Mouse (Mus musculus): ENCODE results near the gene Btn1a1. TPM values are rescaled to one million over a fixed set of nuclear protein-coding genes. Genes with fewer than 3 reads are reported as not detected.
A peak's percentile ranks its signal among the peaks of the same experiment; 100 is the strongest.

The Btn1a1 gene
- polyA plus RNA-seq, 1 experiment from 2014 or later: 0.09 TPM

GRCm38 (mm10) chr13:23433206-23433605 is 32.5 kb downstream of the Btn1a1 start:
- Histone ChIP-seq H3K36me3 (ENCODE audit: control insufficient read depth, insufficient read depth, low read length) (no peaks in the 10 kb centered on the region), H3K4me1 (ENCODE audit: control insufficient read depth, insufficient read depth, low read length) (0 out of 2 replicates have a peak, but pooled peaks cover 10% of the 10 kb centered on the region), H3K9me3 (ENCODE audit: control insufficient read depth, low read length) (no peaks in the 10 kb centered on the region), H3K27ac (replicated peaks; ENCODE audit: low read depth, low read length) (no peak overlapping the region), H3K27me3 (ENCODE audit: control insufficient read depth, insufficient read depth, low read length) (no peaks in the 10 kb centered on the region), H3K4me2 (ENCODE audit: low read length) (peak overlapping the region; percentile 50), H3K4me3 (replicated peaks; ENCODE audit: low read depth, low read length) (peak overlapping the region; percentile 53), H3K9ac (replicated peaks; ENCODE audit: low read length) (no peak overlapping the region)
- DNase-seq: no peak
- no peak for ATAC-seq (ENCODE audit: low FRiP score, low TSS enrichment)
- 12% methylated on average over 5 of the region's 5 CpGs for WGBS

- Histone ChIP-seq H3K4me3 (replicated peaks; ENCODE audit: low read depth, low read length) (peak overlapping the region; percentile 53), H3K27ac (replicated peaks; ENCODE audit: low read depth, low read length) (0 out of 2 replicates have a peak overlapping the region, but pooled peaks have one; percentile 15), H3K4me1 (ENCODE audit: control insufficient read depth, insufficient read depth, low read length) (0 out of 2 replicates have a peak, but pooled peaks cover 10% of the 10 kb centered on the region), H3K36me3 (ENCODE audit: control insufficient read depth, insufficient read depth, low read length) (no peaks in the 10 kb centered on the region), H3K4me2 (ENCODE audit: low read length) (peak overlapping the region; percentile 50), H3K9ac (replicated peaks; ENCODE audit: low read length) (no peak overlapping the region), H3K9me3 (ENCODE audit: control insufficient read depth, low read length) (no peaks in the 10 kb centered on the region), H3K27me3 (ENCODE audit: control insufficient read depth, insufficient read depth, low read length) (no peaks in the 10 kb centered on the region)
- under 1% methylated on average over 28 of the region's 28 CpGs for whole genome bisulfite sequencing
- ATAC-seq (ENCODE audit: low FRiP score, low TSS enrichment) (peak; percentile 91), DNase-seq (peak; percentile 97)
These were observed 33.0 kb downstream of the Btn1a1 start for GRCm38 (mm10) chr13:23432562-23433201.

GRCm38 (mm10) chr13:23431351-23431771 is 34.3 kb downstream of the Btn1a1 start:
- Histone ChIP-seq H3K4me2 (ENCODE audit: low read length) (peak overlapping the region; percentile 50), H3K36me3 (ENCODE audit: control insufficient read depth, insufficient read depth, low read length) (no peaks in the 10 kb centered on the region), H3K9ac (replicated peaks; ENCODE audit: low read length) (peak overlapping the region; percentile 53; the same call in 1 of the 2 replicates), H3K9me3 (ENCODE audit: control insufficient read depth, low read length) (no peaks in the 10 kb centered on the region), H3K4me3 (replicated peaks; ENCODE audit: low read depth, low read length) (peak overlapping the region; percentile 53), H3K27ac (replicated peaks; ENCODE audit: low read depth, low read length) (peak overlapping the region; percentile 77), H3K4me1 (ENCODE audit: control insufficient read depth, insufficient read depth, low read length) (0 out of 2 replicates have a peak, but pooled peaks cover 10% of the 10 kb centered on the region), H3K27me3 (ENCODE audit: control insufficient read depth, insufficient read depth, low read length) (no peaks in the 10 kb centered on the region)
- DNase-seq (peak; percentile 91), ATAC-seq (ENCODE audit: low FRiP score, low TSS enrichment) (peak; percentile 77)
- under 1% methylated on average over 15 of the region's 15 CpGs for whole genome bisulfite sequencing

GRCm38 (mm10) chr13:23430734-23431133 is 35.0 kb downstream of the Btn1a1 start:
- peak overlapping the region; percentile 77 for H3K27ac ChIP-seq (replicated peaks; ENCODE audit: low read depth, low read length)
- H3K4me3 ChIP-seq (replicated peaks; ENCODE audit: low read depth, low read length): peak overlapping the region; percentile 53
- H3K9ac ChIP-seq (replicated peaks; ENCODE audit: low read length): peak overlapping the region; percentile 53
- ATAC-seq (ENCODE audit: low FRiP score, low TSS enrichment): peak; percentile 69
- peak; percentile 87 for DNase-seq
- H3K4me1 ChIP-seq (ENCODE audit: control insufficient read depth, insufficient read depth, low read length): 0 out of 2 replicates have a peak, but pooled peaks cover 10% of the 10 kb centered on the region
- no peaks in the 10 kb centered on the region for H3K27me3 ChIP-seq (ENCODE audit: control insufficient read depth, insufficient read depth, low read length)
- no peaks in the 10 kb centered on the region for H3K36me3 ChIP-seq (ENCODE audit: control insufficient read depth, insufficient read depth, low read length)
- peak overlapping the region; percentile 50 for H3K4me2 ChIP-seq (ENCODE audit: low read length)
- H3K9me3 ChIP-seq (ENCODE audit: control insufficient read depth, low read length): no peaks in the 10 kb centered on the region
- 0% methylated on average over 17 of the region's 17 CpGs for WGBS

GRCm38 (mm10) chr13:23429771-23430380 is 35.8 kb downstream of the Btn1a1 start:
- Histone ChIP-seq H3K9me3 (ENCODE audit: control insufficient read depth, low read length) (no peaks in the 10 kb centered on the region), H3K4me1 (ENCODE audit: control insufficient read depth, insufficient read depth, low read length) (0 out of 2 replicates have a peak, but pooled peaks cover 10% of the 10 kb centered on the region), H3K4me2 (ENCODE audit: low read length) (peak overlapping the region; percentile 50), H3K4me3 (replicated peaks; ENCODE audit: low read depth, low read length) (peak overlapping the region; percentile 53), H3K9ac (replicated peaks; ENCODE audit: low read length) (peak overlapping the region; percentile 53), H3K27ac (replicated peaks; ENCODE audit: low read depth, low read length) (no peak overlapping the region), H3K36me3 (ENCODE audit: control insufficient read depth, insufficient read depth, low read length) (no peaks in the 10 kb centered on the region), H3K27me3 (ENCODE audit: control insufficient read depth, insufficient read depth, low read length) (no peaks in the 10 kb centered on the region)
- ATAC-seq (ENCODE audit: low FRiP score, low TSS enrichment): no peak
- WGBS: 44% methylated on average over 10 of the region's 10 CpGs
- no peak for DNase-seq

- Histone ChIP-seq H3K27ac (replicated peaks; ENCODE audit: low read depth, low read length) (no peak overlapping the region), H3K9me3 (ENCODE audit: control insufficient read depth, low read length) (no peaks in the 10 kb centered on the region), H3K36me3 (ENCODE audit: control insufficient read depth, insufficient read depth, low read length) (no peaks in the 10 kb centered on the region), H3K4me3 (replicated peaks; ENCODE audit: low read depth, low read length) (no peak overlapping the region), H3K9ac (replicated peaks; ENCODE audit: low read length) (no peak overlapping the region), H3K4me2 (ENCODE audit: low read length) (no peak overlapping the region), H3K4me1 (ENCODE audit: control insufficient read depth, insufficient read depth, low read length) (peaks cover 10% of the 10 kb centered on the region; the same call in 1 of the 2 replicates), H3K27me3 (ENCODE audit: control insufficient read depth, insufficient read depth, low read length) (no peaks in the 10 kb centered on the region)
- 59% methylated on average over 16 of the region's 16 CpGs for WGBS
- ATAC-seq (ENCODE audit: low FRiP score, low TSS enrichment): no peak
- no peak for DNase-seq
These were observed 37.3 kb downstream of the Btn1a1 start for GRCm38 (mm10) chr13:23428166-23428993.

GRCm38 (mm10) chr13:23427401-23427910 is 38.2 kb downstream of the Btn1a1 start:
- H3K4me1 ChIP-seq (ENCODE audit: control insufficient read depth, insufficient read depth, low read length): peaks cover 16% of the 10 kb centered on the region
- DNase-seq: no peak
- no peak overlapping the region for H3K4me3 ChIP-seq (replicated peaks; ENCODE audit: low read depth, low read length)
- H3K4me2 ChIP-seq (ENCODE audit: low read length): no peak overlapping the region
- no peaks in the 10 kb centered on the region for H3K36me3 ChIP-seq (ENCODE audit: control insufficient read depth, insufficient read depth, low read length)
- H3K9ac ChIP-seq (replicated peaks; ENCODE audit: low read length): no peak overlapping the region
- no peaks in the 10 kb centered on the region for H3K9me3 ChIP-seq (ENCODE audit: control insufficient read depth, low read length)
- H3K27ac ChIP-seq (replicated peaks; ENCODE audit: low read depth, low read length): no peak overlapping the region
- WGBS: 63% methylated on average over 10 of the region's 10 CpGs
- H3K27me3 ChIP-seq (ENCODE audit: control insufficient read depth, insufficient read depth, low read length): no peaks in the 10 kb centered on the region
- ATAC-seq (ENCODE audit: low FRiP score, low TSS enrichment): no peak

GRCm38 (mm10) chr13:23426922-23427321 is 38.8 kb downstream of the Btn1a1 start:
- Histone ChIP-seq H3K27me3 (ENCODE audit: control insufficient read depth, insufficient read depth, low read length) (no peaks in the 10 kb centered on the region), H3K9me3 (ENCODE audit: control insufficient read depth, low read length) (no peaks in the 10 kb centered on the region), H3K36me3 (ENCODE audit: control insufficient read depth, insufficient read depth, low read length) (no peaks in the 10 kb centered on the region), H3K9ac (replicated peaks; ENCODE audit: low read length) (no peak overlapping the region), H3K27ac (replicated peaks; ENCODE audit: low read depth, low read length) (no peak overlapping the region), H3K4me3 (replicated peaks; ENCODE audit: low read depth, low read length) (no peak overlapping the region), H3K4me1 (ENCODE audit: control insufficient read depth, insufficient read depth, low read length) (peaks cover 16% of the 10 kb centered on the region), H3K4me2 (ENCODE audit: low read length) (no peak overlapping the region)
- 14% methylated on average over 14 of the region's 14 CpGs for WGBS
- peak; percentile 56 for DNase-seq
- no peak for ATAC-seq (ENCODE audit: low FRiP score, low TSS enrichment)
